Mouse (Mus musculus) kidney, adult 9 months (tissue): Measurements from ENCODE around the gene Scgn.
A peak's percentile ranks its signal among the peaks of the same experiment; 100 is the strongest.

Experiments
- DNase-seq: peaks from one replicate; pipeline ENCODE4 v3.0.0; 2022

Gene Scgn

DNA sequence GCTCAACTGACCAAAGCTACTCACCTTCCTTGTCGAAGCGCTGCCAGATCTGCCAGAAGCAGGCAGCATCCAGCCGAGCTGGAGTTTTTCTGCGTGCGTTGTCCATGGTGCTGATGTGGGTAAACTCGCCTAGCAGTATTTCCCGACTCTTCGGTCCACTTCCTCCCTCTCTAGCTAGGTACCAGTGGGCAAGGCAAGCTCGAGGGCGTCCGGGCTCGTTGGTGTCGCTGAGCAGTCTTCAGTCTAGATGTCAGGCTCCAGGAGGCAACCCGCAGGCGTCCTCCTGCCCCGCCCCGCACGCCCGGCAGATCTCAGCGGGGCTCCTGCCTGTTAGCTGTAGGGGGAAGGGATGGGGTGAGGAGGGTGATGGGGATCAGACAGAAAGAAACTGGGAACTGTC, at the start of gene Scgn:
Gene Scgn (minus strand): TSS at position 287 of the 400 bp plus-strand sequence.
- peak; percentile 60 for DNase-seq

DNA sequence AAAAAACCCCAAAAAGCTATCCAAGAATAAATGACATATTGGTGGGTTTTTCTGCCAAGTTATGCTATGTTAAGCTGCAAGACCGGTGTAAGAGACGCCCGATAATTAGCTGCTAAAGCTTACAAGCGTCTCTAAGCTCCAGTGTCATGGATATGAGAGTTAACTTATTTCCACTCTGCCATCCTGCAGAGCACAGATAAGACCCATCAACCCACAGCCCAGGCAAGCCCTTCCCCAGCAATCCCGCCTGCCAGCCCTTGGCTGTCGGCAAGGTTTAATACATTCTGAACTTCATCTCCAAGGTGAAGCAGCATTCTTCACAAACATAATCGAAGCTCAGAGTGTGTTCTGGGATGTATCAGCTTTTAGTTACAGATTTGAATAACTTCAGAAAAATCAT, 49.2 kb upstream of the Scgn start:
- no peak for DNase-seq

DNA sequence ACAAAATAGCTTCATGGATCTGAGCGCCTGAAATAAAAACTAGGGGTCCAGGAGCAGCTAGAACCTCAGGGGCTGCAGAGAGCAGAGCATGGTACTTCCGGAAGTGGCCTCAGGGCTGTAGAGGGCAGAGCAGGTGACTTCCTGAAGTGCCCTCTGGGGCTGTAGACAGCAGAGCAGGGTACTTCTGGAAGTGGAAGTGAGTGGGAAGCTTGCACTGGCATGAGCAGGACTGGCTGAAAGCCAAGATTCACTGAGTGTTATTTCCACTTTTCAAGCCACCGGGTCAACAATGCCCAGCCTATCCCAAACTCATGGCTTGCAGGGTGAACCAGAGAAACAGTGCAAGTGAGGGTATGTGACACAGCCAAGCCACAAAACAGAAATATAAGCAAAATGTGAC, 46.5 kb upstream of the Scgn start:
- no peak for DNase-seq

DNA sequence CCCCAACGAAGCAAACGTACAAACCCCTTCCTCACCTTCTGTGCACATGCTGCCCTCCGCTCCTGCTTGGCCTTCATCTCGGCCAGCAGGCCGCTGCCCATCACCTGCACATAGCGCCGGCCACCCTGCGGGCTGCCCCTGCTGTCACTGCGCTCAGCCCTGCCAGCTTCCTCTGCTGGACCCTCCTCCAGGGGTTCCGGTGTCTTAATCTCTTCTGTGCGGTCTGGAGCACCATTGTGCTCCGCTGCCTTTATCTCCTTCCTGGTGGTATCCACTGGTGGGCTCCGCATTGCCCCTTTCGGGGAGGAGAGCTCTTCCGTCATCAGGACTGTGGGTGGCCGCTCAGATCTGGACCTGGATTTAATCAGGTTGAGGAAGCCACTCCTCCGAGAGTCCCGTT, 45.1 kb upstream of the Scgn start:
- DNase-seq = no peak

DNA sequence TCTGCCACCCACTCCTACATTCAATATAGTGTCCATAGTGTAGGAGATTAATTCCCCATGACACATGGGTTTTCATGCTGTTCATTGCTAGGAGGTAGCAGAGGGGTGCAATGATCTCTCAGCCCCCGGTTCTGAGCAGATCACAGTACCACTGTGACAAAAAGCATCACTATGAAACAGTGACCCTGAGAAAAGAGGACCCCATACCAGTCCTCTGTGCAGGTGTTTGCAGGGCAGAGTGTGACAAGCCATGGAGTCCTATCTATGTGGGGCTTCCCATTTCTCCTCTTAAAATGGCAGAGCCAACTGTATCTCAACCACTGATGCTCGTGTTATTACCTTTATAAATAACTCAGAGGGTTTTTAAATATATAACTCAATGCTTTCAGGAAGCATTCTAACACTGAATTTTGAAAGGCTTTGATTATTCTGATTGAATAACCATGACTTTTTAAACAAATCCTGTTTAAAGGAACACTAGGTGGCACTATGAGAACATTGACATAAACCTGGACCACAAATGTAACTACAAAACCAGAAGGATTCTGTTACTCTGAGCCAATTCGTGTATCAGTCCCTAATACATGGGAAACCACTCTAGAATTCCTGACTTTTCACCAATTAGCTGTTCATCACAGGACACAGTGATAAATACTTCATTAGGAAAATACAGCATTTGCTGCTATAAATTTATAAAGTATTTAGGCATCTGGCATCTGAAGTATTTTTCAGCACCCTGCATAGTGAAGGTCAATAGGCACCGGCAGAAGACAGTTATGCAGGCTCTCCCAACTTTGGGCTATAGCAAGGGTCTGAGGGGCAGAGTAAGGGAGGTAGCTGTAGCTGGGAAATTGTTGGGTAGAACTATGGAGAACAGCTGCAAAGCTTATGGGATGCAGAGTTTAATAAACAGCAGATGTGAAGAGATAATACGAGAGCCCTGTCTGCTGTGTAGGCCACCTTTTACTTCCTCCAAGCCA, 36.5 kb upstream of the Scgn start:
- DNase-seq = peak; percentile 9

DNA sequence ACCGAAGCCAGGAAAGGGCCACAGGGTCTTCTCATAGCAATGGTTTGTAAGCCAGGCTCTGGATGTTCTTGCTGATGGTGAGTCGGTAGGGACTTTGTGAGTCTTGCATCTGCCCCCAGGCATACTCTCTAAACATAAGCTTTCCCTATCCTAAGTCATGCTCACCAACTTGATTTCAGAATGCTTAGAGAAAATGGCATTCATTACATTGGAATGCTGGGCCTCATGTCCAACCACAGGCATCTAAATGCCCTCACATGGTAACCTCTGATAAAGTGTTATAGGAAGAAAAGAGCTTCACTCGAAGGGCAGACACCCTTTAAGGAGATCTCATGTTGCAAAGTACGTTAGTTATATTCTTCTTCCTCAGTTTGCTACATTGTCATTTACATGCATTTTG, 27.5 kb upstream of the Scgn start:
- DNase-seq = no peak

DNA sequence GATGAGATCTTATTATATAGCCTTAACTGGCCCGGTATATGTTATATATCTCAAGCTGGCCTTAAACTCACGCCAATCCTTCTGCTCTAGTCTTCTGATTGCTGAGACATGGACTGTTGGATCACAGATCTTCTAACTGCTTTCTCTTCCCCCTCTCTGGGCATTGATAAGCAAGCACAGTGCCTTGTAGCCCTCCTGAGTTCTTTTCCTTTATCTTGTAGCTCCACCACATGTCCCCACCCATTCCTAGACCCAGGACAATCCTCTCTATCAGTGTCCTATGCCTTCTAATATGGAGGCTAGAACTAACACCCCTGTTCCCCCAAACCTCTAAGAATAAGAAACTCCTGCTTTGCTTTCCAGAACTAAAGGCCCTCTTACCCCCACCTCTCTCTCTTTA, 14.5 kb upstream of the Scgn start:
- DNase-seq = no peak

DNA sequence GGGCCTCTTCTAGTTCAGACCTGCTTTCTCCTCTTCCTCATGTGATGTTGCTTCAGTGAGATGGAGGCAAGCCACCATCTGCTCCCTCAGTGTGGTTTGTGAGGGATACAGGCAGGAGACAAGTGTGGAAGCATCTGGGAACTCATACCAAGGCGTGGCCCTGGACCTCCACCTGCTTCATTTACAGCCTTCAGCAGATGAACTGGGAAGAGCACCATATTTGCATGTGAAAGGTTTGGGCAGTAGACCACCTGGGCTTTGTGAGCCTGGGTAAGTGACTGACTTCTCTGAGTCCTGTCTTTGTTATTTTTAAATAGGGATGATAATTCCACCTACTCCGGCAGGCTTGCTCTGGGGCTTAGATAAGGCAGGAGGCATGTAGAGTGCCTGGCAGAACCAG, 10.8 kb upstream of the Scgn start:
- no peak for DNase-seq

DNA sequence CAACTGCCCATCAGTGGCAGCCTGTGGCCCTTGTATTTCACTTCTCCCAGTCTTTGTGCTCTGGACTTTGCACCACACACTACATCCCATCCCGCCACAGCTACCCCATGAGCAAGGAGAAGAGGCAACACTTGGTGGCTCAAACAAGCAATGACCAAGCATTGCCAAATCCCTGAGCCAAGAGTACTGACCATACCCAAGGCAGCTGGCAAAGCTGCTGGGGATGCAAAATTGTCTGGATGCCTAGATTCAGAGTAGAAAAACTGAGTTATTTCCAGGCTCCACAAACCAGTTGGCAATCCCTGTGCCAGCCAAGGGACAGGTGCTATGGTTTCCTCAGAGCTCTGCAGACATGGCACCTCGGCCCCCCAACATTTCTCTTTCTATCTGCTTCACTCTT, 10.1 kb upstream of the Scgn start:
- no peak for DNase-seq

DNA sequence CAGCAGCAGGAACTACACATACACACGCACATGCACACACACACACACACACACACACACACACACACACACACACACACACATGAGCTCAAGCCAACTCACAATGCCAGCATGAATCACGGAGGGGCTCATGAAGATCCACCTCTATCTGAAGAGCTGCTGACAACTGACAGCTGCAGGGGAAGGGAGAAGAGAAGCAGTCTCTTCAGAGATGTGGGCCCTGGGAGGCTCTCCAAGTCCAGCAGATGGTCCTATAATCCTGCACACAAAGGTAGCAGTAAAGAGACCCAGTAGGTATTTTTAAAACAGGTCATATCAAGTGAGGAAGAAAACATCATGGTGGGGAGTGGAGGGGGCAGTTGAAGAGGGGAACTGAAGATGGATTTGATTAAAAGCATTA, 7.8 kb upstream of the Scgn start:
- no peak for DNase-seq

DNA sequence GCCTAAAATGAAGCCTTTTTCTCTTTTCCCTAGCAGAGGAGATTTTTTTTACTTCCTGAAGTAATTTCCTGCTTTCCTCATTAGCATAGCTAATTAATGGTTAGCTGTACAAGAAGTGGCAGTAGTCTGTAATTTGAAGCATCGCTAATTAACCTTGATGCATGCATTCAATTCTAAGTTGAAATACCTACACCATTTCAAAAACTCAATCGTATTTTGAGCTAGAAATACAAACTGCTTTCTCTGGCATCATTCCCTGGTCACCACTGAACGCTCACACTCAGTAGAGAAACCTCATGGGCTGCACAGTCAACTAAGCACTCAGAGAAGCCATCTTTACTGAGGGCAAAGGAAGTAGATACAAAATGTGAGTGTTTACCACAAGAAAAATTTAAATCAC, 3.7 kb upstream of the Scgn start:
- no peak for DNase-seq

DNA sequence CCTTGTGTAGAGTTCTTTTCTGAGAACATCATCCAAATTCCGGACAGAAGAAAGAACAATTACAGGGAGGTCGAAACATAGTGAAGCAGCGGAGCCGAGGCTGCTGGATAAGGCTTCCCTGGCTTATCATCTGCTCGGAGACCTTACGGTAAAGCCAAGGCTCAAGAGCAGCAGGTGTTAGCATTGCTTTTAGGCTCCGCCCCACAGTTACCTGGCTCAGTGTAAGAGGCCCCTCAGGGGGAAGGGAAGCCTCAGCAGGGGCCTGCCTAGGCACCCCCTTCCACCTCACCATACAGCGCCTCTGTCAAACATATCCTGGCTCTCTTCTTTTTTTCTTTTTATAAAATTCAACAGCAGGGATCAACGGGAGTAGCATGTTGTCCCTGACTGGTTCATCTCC, 3.0 kb upstream of the Scgn start:
- no peak for DNase-seq

DNA sequence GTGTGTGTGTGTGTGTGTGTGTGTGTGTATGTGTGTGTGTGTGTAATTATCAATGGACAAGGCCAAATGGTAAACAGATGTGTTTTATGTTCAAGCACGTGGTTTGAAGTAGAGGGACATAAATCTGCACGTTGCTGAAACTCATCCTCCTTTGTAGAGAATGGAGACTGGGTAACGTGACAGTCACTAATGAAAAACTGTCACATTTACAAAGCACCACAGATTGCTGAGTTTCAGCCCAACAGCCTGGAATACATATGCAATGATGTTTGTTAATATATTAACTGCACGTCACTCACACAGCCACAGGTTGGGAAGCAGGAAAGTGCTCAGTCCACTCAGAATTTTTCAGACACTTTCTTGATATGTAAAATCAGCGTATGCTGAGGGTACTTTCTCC, 563 bp downstream of the Scgn start:
- no peak for DNase-seq

DNA sequence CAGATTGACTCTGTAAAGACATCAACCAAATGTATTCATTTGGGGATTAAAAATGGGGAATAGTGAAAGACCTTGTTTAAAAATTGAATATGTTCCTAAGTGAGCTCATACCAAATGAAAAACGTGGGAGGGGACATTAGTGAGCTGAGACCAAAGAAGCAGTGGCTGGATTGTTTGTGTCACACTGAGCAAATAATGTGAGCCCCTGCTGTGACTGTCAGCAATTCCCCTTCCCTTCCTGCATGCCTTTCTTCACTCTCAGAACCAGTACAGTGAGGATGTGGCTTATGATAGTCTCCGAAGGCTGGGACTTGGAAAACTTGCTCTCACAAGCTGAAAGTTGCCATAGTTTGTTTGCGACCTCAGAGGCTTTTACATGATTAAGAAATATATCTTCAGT, 5.9 kb downstream of the Scgn start:
- no peak for DNase-seq

DNA sequence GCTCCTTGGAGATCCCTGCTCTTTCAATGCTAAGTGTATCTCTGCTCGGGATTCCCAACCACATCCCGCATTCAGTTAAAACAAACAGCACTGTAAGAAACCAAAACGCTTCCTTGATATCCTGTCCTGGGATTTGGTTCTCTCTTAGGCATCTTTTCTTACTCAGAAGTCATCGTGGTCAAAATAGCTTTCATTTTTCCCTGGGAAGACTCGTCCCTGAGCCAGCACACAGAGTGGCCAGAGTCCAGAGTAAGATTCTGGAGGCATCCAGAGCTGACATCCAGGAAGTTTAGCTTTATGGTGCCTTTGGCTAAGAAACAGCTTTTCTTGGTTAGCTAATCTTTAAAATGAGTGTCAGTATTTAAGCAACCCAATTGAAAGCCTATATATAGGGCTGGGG, 18.7 kb downstream of the Scgn start:
- DNase-seq = no peak

DNA sequence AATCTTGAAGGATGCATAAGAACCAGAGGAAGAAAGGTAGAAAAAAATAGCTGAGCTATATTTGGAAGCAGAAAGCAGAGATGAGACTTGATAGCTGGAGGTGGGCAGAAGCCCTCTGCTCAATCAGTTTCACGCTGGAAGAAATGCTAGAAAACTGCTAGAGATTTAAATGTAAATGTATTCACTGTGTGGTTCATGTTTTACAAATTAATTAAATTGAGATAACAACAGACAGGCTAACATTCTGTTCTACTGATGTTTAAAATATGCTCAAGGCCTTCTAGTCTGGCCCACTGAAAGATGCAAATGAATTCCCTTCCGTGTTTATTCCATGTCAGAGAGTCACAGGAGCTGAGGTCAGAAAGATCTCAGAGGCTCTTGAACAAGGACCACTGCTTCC, 19.1 kb downstream of the Scgn start:
- no peak for DNase-seq

DNA sequence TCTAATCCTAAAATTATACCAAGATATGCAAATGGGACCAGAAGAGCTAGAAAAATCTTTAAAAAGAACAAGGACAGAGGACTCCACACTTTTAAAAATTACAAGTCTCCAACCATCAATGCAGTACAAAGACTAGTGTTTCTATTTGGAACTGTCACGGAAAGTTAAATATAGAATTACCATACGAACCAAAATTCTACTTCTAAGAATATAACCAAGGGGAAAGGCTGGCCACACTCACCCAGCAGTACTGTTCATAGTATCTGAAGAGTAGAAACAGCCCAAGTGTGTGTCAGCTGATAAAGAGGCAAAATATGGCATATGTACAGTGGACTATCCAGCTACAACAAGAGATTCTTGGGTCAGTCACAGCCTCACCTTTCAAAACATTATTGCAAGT, 26.1 kb downstream of the Scgn start:
- DNase-seq = no peak

DNA sequence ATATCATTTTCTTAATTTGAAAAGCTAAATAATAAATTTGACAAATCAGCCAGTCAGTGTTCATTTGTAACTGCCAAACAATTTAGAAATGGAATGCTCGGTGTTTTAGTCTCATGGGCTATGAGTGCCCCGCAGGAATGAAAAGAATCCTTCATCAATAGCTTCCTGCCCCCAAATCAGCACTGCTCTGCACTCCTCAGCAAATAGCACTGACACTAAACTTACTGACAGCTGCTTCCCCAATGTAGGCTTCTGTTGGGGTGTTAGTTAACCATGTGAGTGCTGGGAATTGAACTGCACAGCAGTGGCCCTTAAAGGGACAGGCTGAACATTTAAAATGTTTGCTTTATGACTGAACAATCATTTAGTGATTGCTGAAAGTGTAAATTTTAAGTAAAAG, 31.2 kb downstream of the Scgn start:
- no peak for DNase-seq

DNA sequence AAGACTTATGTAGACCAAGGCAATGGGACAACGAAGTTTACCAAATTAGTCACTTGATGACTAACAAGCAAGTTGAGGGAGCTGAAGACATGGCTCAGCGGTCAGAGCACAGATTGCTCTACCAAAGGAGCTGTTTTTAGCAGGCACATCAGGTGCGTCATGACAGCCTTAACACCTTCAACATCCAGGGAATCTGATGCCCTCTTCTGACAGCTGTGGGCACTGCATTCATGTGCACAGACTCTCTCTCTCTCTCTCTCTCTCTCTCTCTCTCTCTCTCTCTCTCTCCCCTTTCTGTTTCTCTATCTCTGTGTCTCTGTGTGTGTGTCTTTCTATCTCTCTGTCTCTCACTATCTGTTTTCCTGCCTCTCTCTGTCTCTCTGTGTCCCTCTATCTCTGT, 40.1 kb downstream of the Scgn start:
- DNase-seq = peak; percentile 65

DNA sequence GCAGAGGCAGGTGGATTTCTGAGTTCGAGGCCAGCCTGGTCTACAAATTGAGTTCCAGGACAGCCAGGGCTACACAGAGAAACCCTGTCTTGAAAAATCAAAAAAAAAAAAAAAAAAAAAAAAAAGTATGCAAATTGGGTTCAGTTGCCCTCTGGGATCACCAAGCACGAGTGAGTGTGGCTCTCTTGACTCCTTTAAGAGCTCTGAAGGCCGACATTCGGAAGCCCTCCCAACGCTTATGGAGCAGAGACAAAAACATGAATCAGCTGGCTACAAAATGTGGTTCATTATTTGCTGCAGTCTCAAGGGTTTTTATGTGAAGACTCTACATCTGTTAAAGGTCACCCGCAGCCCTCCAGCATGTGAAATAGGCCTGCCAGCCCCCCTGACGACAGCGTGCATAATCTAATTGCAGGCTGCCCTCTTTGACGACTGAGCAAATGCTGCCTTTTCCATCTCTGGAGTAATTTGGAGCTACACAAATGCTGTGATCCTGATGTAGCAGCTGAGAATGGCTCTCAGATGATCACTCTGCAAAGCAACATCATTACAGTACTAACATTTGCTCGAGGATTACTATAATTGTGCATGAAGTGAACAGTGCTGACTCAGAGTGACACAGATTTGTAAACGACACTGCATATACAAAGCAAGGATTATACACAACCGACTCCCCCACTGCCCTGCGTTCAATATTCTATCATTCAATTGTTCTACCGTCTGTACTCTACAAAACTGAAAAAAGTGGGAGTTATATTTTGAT, 41.3 kb downstream of the Scgn start:
- no peak for DNase-seq

DNA sequence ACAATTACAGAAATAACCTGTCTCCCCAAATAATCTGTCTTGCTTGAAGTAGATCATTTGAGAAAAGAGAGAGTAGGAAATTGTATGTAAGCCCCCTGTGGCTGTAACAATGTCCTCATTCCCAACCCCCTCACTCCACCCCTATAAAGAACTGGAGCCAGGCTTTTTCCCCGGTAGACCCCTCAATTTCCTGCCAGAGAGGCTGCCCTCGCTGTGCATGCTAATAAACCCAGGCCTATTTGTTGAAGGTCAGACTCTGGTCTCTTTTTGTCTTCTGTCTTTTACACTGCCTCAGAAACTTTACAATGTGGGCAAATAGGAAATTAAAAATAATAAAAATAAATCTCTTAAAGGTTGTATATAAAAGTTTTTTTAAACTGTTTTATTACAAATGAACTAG, 44.8 kb downstream of the Scgn start:
- no peak for DNase-seq

DNA sequence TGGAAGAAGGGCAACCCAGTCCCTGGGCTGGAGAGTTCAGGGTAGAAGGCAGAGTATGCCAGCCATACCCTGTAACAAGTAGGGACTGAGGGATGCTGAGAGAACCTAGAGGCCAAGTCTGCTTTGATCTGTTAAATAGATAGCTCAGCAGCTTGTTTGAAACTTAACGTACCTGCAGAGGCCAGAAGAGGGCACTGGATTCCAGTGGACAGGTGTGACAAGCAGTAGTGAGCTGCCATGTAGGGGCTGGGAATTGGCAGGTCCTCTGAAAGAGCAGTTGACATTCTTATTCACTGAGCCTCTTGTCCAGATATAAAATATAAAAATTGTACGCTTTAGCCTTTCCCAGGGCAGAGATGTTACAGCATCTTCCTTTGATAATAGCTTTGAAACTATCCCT, 48.2 kb downstream of the Scgn start:
- DNase-seq = no peak

DNA sequence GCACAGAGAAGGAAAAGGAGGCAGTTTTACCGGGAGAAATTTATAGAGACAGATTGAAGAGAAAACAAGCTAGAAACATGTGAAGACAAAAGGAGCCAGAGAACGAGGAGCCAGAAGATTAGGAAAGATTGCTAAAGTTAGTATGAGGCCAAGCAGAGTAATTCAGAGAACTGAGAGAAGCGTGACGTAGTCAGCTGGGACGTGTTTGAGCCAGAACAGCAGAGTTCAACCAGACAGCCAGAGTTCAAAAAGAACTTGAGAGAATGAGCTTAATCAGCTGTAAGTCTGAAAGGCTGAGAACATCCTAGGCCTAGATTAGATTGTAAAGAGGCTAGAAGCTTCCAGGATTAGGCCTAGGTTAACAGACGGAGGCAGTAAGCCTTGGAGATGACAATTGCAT, 50.7 kb downstream of the Scgn start:
- peak; percentile 40 for DNase-seq

DNA sequence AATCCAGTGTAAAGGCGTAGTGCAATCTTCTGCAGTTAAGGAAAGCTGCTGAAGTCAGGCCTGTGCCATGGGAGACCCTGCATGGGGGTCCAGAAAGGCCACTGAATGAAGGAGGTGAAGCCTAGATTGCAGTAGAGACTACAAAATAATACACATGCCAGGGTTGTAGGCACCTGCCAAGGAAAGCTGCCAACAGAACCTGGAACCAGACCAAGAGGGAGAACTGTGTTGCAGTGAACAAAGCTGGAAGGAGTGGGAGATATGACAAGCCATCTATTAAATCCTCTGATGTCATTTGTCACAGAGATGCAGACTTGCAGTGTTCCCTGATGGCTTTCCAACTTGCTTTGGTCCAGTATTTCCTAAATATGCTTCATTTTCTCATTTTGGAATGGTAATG, 52.3 kb downstream of the Scgn start:
- DNase-seq = peak; percentile 44

DNA sequence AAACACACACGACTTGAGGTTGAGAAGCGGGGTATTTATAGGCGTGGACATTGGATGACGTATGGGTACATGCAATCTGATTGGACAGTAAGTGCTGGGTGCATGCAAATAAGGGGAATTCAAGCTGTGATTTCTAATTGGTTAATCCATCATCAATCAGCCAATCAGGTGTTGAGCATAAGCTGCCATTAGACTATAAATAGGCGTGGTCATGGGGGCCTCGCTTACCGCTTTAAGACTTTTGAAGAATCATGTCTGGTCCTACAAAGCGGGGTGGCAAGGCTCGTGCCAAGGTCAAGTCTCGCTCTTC, 56.8 kb downstream of the Scgn start, which contains the start of gene Hist1h2aa:
Gene Hist1h2aa (plus strand): TSS at position 252 of the 310 bp plus-strand sequence.
- no peak for DNase-seq
